ENCODE assay signal across 15 mouse cellular contexts in the genomic region with DNA sequence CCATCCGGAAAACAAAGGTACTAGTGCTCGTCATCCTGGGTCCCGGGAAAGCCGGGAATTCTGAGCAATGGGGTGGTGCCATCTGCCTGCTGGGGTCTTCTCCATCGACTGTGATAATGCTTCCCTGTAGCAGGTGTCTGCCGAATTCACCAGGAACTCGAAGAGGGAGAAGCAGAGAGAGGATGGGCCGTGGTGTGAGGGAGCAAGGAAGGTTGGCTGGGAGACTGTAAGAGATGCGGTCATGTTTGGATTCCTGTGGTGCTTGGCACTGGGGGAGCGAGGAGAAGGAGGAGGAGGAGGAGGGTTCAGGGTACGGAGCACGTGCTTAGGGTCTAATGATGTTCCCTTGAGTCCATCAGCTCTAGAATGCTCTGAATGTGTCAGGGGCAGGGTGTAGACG. TPM values are rescaled to one million over a fixed set of nuclear protein-coding genes. Genes with fewer than 3 reads are reported as not detected.
DNase-seq lines count a peak whose midpoint lies in the region; ATAC-seq and TF ChIP-seq lines count a peak whose summit lies in the region.
"Had no signal": no experiment of that assay in that cellular context is flagged by ENCODE, and none has a peak within 500 bp of the region (broad histone marks: within the 10 kb centered on the region; RNA-seq: fewer than 3 reads in every experiment).

No protein-coding gene starts in this region.

- ATAC-seq in forebrain, embryonic 11.5 days (replicated peaks; ENCODE audit: low FRiP score), result no peak
- ATAC-seq in hindbrain, embryonic 14.5 days (ENCODE audit: low FRiP score), result no peak
- no peak for ATAC-seq in midbrain, postnatal 0 days (ENCODE audit: low FRiP score)
- ATAC-seq in intestine, embryonic 15.5 days, result no peak

- WGBS in cerebellum, adult 2 months, result 13% methylated on average over 13 of the region's 13 CpGs
- WGBS in forebrain, embryonic 11.5 days, result 41% methylated on average over 13 of the region's 13 CpGs
- 28% methylated on average over 13 of the region's 13 CpGs for WGBS in hindbrain, embryonic 14.5 days
- 33% methylated on average over 13 of the region's 13 CpGs for WGBS in midbrain, postnatal 0 days
- WGBS in intestine, embryonic 15.5 days, result 69% methylated on average over 13 of the region's 13 CpGs

- no peaks in the 10 kb centered on the region for H3K36me3 ChIP-seq in forebrain, embryonic 11.5 days (ENCODE audit: control insufficient read depth, insufficient read depth, low read length)
- no peaks in the 10 kb centered on the region for H3K36me3 ChIP-seq in hindbrain, embryonic 14.5 days (replicated peaks; ENCODE audit: control insufficient read depth, insufficient read depth)
- no peaks in the 10 kb centered on the region for H3K36me3 ChIP-seq in midbrain, postnatal 0 days (ENCODE audit: insufficient read depth, low read length)
- no peaks in the 10 kb centered on the region for H3K36me3 ChIP-seq in intestine, embryonic 15.5 days

- no peak for TF ChIP-seq POLR2A in cerebellum, adult 2 months (IDR thresholded peaks at IDR 0.05; ENCODE audit: borderline replicate concordance, insufficient read depth, low read length)

- peak; percentile 52 to 55 for DNase-seq in cerebellum, adult 2 months
- DNase-seq in cerebellum, adult 11 months, result no peak
- no peak for DNase-seq in forebrain, embryonic 11.5 days (ENCODE audit: low spot score)
- no peak for DNase-seq in hindbrain, embryonic 14.5 days (ENCODE audit: low spot score)
- no peak for DNase-seq in midbrain, postnatal 0 days (ENCODE audit: low spot score)
- no peak for DNase-seq in adrenal gland, postnatal 25 days
- no peak for DNase-seq in lung, postnatal 10 days
- DNase-seq: kidney, postnatal 36 days; liver; lung, embryonic 14.5 days; right cerebral cortex, postnatal 25 days had no signal

- H3K9ac ChIP-seq in forebrain, embryonic 11.5 days (ENCODE audit: low read length), result no peak overlapping the region
- H3K9ac ChIP-seq in hindbrain, embryonic 14.5 days, result peak overlapping the region; percentile 9; the same call in 1 of the 2 replicates
- H3K9ac ChIP-seq in midbrain, postnatal 0 days (replicated peaks; ENCODE audit: low read length, poor library complexity, severe bottlenecking), result no peak overlapping the region; the same call in 1 of the 2 replicates
- no peak overlapping the region for H3K9ac ChIP-seq in intestine, embryonic 15.5 days
- H3K9ac ChIP-seq: lung, embryonic 14.5 days had no signal

- peaks cover 58% of the 10 kb centered on the region for H3K4me1 ChIP-seq in cerebellum, adult 2 months (ENCODE audit: control insufficient read depth, insufficient read depth, low read length)
- peaks cover 17% of the 10 kb centered on the region; the same call in 1 of the 2 replicates for H3K4me1 ChIP-seq in forebrain, embryonic 11.5 days (replicated peaks; ENCODE audit: control insufficient read depth, insufficient read depth, low read length)
- H3K4me1 ChIP-seq in hindbrain, embryonic 14.5 days (replicated peaks; ENCODE audit: control insufficient read depth, insufficient read depth, low read length), result peaks cover 40% of the 10 kb centered on the region
- peaks cover 18% of the 10 kb centered on the region; the same call in 1 of the 2 replicates for H3K4me1 ChIP-seq in midbrain, postnatal 0 days (ENCODE audit: insufficient read depth, low read length)
- no peaks in the 10 kb centered on the region for H3K4me1 ChIP-seq in intestine, embryonic 15.5 days (replicated peaks)

- H3K9me3 ChIP-seq in forebrain, embryonic 11.5 days (ENCODE audit: control insufficient read depth, low read length), result no peaks in the 10 kb centered on the region
- no peaks in the 10 kb centered on the region for H3K9me3 ChIP-seq in hindbrain, embryonic 14.5 days (ENCODE audit: control insufficient read depth, low read length)
- H3K9me3 ChIP-seq in midbrain, postnatal 0 days (ENCODE audit: low read length), result no peaks in the 10 kb centered on the region
- no peaks in the 10 kb centered on the region for H3K9me3 ChIP-seq in intestine, embryonic 15.5 days

- no peaks in the 10 kb centered on the region for H3K27me3 ChIP-seq in cerebellum, adult 2 months (ENCODE audit: control insufficient read depth, insufficient read depth, low read length)
- peaks cover 2% of the 10 kb centered on the region; the same call in 1 of the 2 replicates for H3K27me3 ChIP-seq in forebrain, embryonic 11.5 days (ENCODE audit: control insufficient read depth, insufficient read depth, low read length)
- H3K27me3 ChIP-seq in hindbrain, embryonic 14.5 days (ENCODE audit: control insufficient read depth, insufficient read depth, low read length), result no peaks in the 10 kb centered on the region
- H3K27me3 ChIP-seq in midbrain, postnatal 0 days (ENCODE audit: insufficient read depth, low read length), result no peaks in the 10 kb centered on the region
- peaks cover 3% of the 10 kb centered on the region; the same call in 1 of the 2 replicates for H3K27me3 ChIP-seq in intestine, embryonic 15.5 days (replicated peaks)

- H3K27ac ChIP-seq in cerebellum, adult 2 months (ENCODE audit: insufficient read depth, low read length), result no peak overlapping the region
- no peak overlapping the region for H3K27ac ChIP-seq in forebrain, embryonic 11.5 days (ENCODE audit: low read depth, low read length)
- peak overlapping the region; percentile 79 for H3K27ac ChIP-seq in hindbrain, embryonic 14.5 days
- peak overlapping the region; percentile 51; the same call in 1 of the 2 replicates for H3K27ac ChIP-seq in midbrain, postnatal 0 days (ENCODE audit: low read depth, low read length)
- no peak overlapping the region for H3K27ac ChIP-seq in intestine, embryonic 15.5 days

- peak overlapping the region; percentile 32; the same call in 1 of the 2 replicates for H3K4me2 ChIP-seq in forebrain, embryonic 11.5 days (ENCODE audit: low read depth, low read length, severe bottlenecking)
- H3K4me2 ChIP-seq in hindbrain, embryonic 14.5 days (replicated peaks), result peak overlapping the region; percentile 29
- H3K4me2 ChIP-seq in midbrain, postnatal 0 days (ENCODE audit: low read depth, low read length, poor library complexity, severe bottlenecking), result peak overlapping the region; percentile 24; the same call in 1 of the 2 replicates
- no peak overlapping the region for H3K4me2 ChIP-seq in intestine, embryonic 15.5 days (replicated peaks)
- H3K4me2 ChIP-seq: lung, embryonic 14.5 days had no signal

- no peak overlapping the region for H3K4me3 ChIP-seq in cerebellum, adult 2 months (replicated peaks; ENCODE audit: insufficient read depth, low read depth, low read length)
- no peak overlapping the region for H3K4me3 ChIP-seq in forebrain, embryonic 11.5 days (ENCODE audit: low read depth, low read length)
- no peak overlapping the region for H3K4me3 ChIP-seq in hindbrain, embryonic 14.5 days (replicated peaks; ENCODE audit: low read length)
- H3K4me3 ChIP-seq in midbrain, postnatal 0 days (ENCODE audit: low read depth, low read length), result no peak overlapping the region
- no peak overlapping the region for H3K4me3 ChIP-seq in intestine, embryonic 15.5 days (replicated peaks)

- no peak for TF ChIP-seq CTCF in cerebellum, adult 2 months (IDR thresholded peaks at IDR 0.05; ENCODE audit: borderline replicate concordance, insufficient read depth, low read depth, low read length)
- no peak for TF ChIP-seq CTCF in midbrain, postnatal 0 days (IDR thresholded peaks at IDR 0.05)

RNA-seq across cellular contexts. Expression of a gene that starts 33.3 kb away (rescaled TPM):
- polyA plus RNA-seq in cerebellum, adult 2 months (2012; rRNA removed), result not detected in 2 replicates
- polyA plus RNA-seq in forebrain, embryonic 11.5 days (2014; fragmentation: Nextera tagmentation; extraction: Ambion mirVana), result not detected in 2 replicates
- 0.23 and 0.29 TPM in 2 replicates for polyA plus RNA-seq in hindbrain, embryonic 14.5 days (2014; fragmentation: Nextera tagmentation; extraction: Ambion mirVana)
- total RNA-seq in midbrain, postnatal 0 days (2014; rRNA removed), result not detected in 2 replicates
- 0.29 and 0.39 TPM in 2 replicates for polyA plus RNA-seq in midbrain, postnatal 0 days (2015; fragmentation: Nextera tagmentation; extraction: Ambion mirVana)
- total RNA-seq in adrenal gland, postnatal 25 days (2021), result not detected in 2 replicates
- not detected in 2 replicates for polyA plus RNA-seq in intestine, embryonic 15.5 days (2015; fragmentation: Nextera tagmentation; extraction: Ambion mirVana)
- total RNA-seq: adrenal gland, postnatal 4 days; left cerebral cortex, adult 8-10 months had no signal
- polyA plus RNA-seq: cortical plate, adult 2 months; lung, embryonic 14.5 days had no signal

Comparison
In these comparisons a context has a peak if more than half of its experiments do, and no peak if none do; other contexts are left out.
1. DNase-seq: peak in cerebellum, adult 2 months (2 of 2); none in cerebellum, adult 11 months (single experiment), forebrain, embryonic 11.5 days (single experiment), hindbrain, embryonic 14.5 days (single experiment), midbrain, postnatal 0 days (single experiment), adrenal gland, postnatal 25 days (single experiment) and lung, postnatal 10 days (single experiment).
2. H3K27ac ChIP-seq: peak in hindbrain, embryonic 14.5 days (single experiment) and midbrain, postnatal 0 days (single experiment); none in cerebellum, adult 2 months (single experiment), forebrain, embryonic 11.5 days (single experiment) and intestine, embryonic 15.5 days (single experiment).